Mouse (Mus musculus): Measurements from ENCODE around the gene Tesmin. TPM values are rescaled to one million over a fixed set of nuclear protein-coding genes. Genes with fewer than 3 reads are reported as not detected.

Gene Tesmin
- polyA plus RNA-seq, 1 experiment from 2014 or later = 1.1 TPM

DNA sequence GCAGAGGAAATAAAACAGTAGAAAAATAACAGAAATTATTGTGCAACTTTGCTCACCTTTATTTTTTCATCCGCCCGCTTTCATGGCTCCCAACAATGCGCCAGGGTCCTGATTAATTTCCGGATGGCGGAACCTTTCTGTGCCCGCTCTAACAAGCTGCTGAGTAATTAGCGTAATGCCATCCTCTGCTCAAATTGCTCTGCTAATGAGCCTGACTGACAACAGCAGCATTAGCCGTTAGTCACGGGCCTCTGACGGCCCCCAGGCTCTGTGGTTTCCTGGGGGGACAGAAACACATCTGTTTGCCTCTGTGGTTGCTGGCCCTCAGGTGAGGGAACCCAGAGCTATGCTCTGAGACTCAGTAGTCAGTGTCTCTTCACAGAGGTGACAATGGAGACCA, 52.4 kb downstream of the Tesmin start:
- Histone ChIP-seq H3K4me2 (replicated peaks; ENCODE audit: low read depth) (no peak overlapping the region), H3K36me3 (ENCODE audit: control insufficient read depth, insufficient read depth) (no peaks in the 10 kb centered on the region), H3K4me1 (replicated peaks; ENCODE audit: control insufficient read depth, insufficient read depth, low read length) (no peaks in the 10 kb centered on the region), H3K4me3 (ENCODE audit: low read depth, low read length) (no peak overlapping the region), H3K27me3 (replicated peaks; ENCODE audit: control insufficient read depth, insufficient read depth, low read length) (no peaks in the 10 kb centered on the region), H3K9me3 (ENCODE audit: control insufficient read depth) (no peaks in the 10 kb centered on the region), H3K9ac (ENCODE audit: low read depth, low read length) (no peak overlapping the region), H3K27ac (ENCODE audit: low read depth, low read length) (no peak overlapping the region)
- TF ChIP-seq CTCF (IDR thresholded peaks at IDR 0.05; ENCODE audit: low read depth) = no peak
- ATAC-seq = no peak
- WGBS = 78% methylated on average over 10 of the region's 10 CpGs

DNA sequence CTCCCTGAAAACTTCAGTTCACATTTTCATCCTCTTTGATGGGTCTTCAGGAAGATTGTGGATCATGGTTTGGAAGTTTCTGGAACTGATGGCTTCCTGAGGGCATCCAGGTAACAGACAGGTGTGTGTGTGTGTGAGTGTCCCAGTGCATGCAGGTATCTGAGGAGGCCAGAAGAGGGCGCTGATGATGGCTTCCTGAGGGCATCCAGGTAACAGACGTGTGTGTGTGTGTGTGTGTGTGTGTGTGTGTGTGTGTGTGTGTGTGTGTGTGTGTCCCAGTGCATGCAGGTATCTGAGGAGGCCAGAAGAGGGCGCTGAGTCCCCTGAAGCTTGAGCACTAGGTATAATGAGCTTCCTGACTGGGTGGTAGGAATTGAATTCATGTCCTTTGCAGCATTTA, 58.7 kb downstream of the Tesmin start:
- Histone ChIP-seq H3K4me2 (replicated peaks; ENCODE audit: low read depth) (no peak overlapping the region), H3K27ac (ENCODE audit: low read depth, low read length) (no peak overlapping the region), H3K4me3 (ENCODE audit: low read depth, low read length) (no peak overlapping the region), H3K9ac (ENCODE audit: low read depth, low read length) (no peak overlapping the region), H3K4me1 (replicated peaks; ENCODE audit: control insufficient read depth, insufficient read depth, low read length) (no peaks in the 10 kb centered on the region), H3K27me3 (replicated peaks; ENCODE audit: control insufficient read depth, insufficient read depth, low read length) (no peaks in the 10 kb centered on the region), H3K36me3 (ENCODE audit: control insufficient read depth, insufficient read depth) (no peaks in the 10 kb centered on the region), H3K9me3 (ENCODE audit: control insufficient read depth) (no peaks in the 10 kb centered on the region)
- ATAC-seq = no peak
- 67% methylated on average over 3 of the region's 3 CpGs for WGBS
- peak; percentile 38; the same call in 1 of the 2 replicates for TF ChIP-seq CTCF (IDR thresholded peaks at IDR 0.05; ENCODE audit: low read depth)

DNA sequence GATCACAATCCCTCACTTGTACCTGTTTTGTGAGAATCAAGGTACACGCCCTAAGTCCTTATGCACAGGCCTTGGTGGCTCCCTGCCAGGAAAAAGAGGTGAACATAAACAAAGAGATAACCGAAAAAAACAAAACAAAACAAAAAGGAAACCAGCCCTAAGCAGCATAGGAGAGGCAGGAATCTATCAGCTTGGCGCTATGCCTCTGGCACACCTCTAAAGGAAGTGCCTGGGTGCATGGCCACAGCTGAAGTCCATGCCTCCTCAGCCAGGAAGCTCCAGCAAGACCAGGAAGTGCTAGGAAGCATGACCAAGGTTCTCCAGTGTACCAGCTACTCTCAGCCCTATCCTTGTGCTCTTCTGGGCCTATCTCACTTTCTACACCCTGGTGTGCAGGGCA, 60.6 kb downstream of the Tesmin start:
- Histone ChIP-seq H3K9ac (ENCODE audit: low read depth, low read length) (no peak overlapping the region), H3K9me3 (ENCODE audit: control insufficient read depth) (no peaks in the 10 kb centered on the region), H3K4me3 (ENCODE audit: low read depth, low read length) (no peak overlapping the region), H3K4me2 (replicated peaks; ENCODE audit: low read depth) (no peak overlapping the region), H3K27ac (ENCODE audit: low read depth, low read length) (no peak overlapping the region; the same call in 1 of the 2 replicates), H3K4me1 (replicated peaks; ENCODE audit: control insufficient read depth, insufficient read depth, low read length) (no peaks in the 10 kb centered on the region), H3K27me3 (replicated peaks; ENCODE audit: control insufficient read depth, insufficient read depth, low read length) (no peaks in the 10 kb centered on the region), H3K36me3 (ENCODE audit: control insufficient read depth, insufficient read depth) (peaks cover 9% of the 10 kb centered on the region)
- 60% methylated on average over 3 of the region's 3 CpGs for WGBS
- TF ChIP-seq CTCF (IDR thresholded peaks at IDR 0.05; ENCODE audit: low read depth) = no peak
- peak; percentile 60 for ATAC-seq

GRCm38 (mm10) chr19:3450714-3451113, 62.1 kb downstream of the Tesmin start:
- Histone ChIP-seq H3K9me3 (ENCODE audit: control insufficient read depth) (no peaks in the 10 kb centered on the region), H3K4me3 (ENCODE audit: low read depth, low read length) (no peak overlapping the region)
- WGBS = 90% methylated on average over 3 of the region's 3 CpGs

GRCm38 (mm10) chr19:3451170-3451569, 62.5 kb downstream of the Tesmin start:
- Histone ChIP-seq H3K4me3 (ENCODE audit: low read depth, low read length) (no peak overlapping the region), H3K27ac (ENCODE audit: low read depth, low read length) (no peak overlapping the region), H3K27me3 (replicated peaks; ENCODE audit: control insufficient read depth, insufficient read depth, low read length) (no peaks in the 10 kb centered on the region), H3K9me3 (ENCODE audit: control insufficient read depth) (no peaks in the 10 kb centered on the region), H3K4me2 (replicated peaks; ENCODE audit: low read depth) (no peak overlapping the region), H3K9ac (ENCODE audit: low read depth, low read length) (no peak overlapping the region), H3K4me1 (replicated peaks; ENCODE audit: control insufficient read depth, insufficient read depth, low read length) (no peaks in the 10 kb centered on the region), H3K36me3 (ENCODE audit: control insufficient read depth, insufficient read depth) (peaks cover 22% of the 10 kb centered on the region)
- 22% methylated on average over 6 of the region's 6 CpGs for WGBS
- ATAC-seq = peak; percentile 58
- TF ChIP-seq CTCF (IDR thresholded peaks at IDR 0.05; ENCODE audit: low read depth) = peak; percentile 91

More at GRCm38 (mm10) chr19:3450714-3451113, 62.1 kb downstream of the Tesmin start:
- Histone ChIP-seq H3K27ac (ENCODE audit: low read depth, low read length) (no peak overlapping the region), H3K27me3 (replicated peaks; ENCODE audit: control insufficient read depth, insufficient read depth, low read length) (no peaks in the 10 kb centered on the region), H3K36me3 (ENCODE audit: control insufficient read depth, insufficient read depth) (peaks cover 18% of the 10 kb centered on the region), H3K4me1 (replicated peaks; ENCODE audit: control insufficient read depth, insufficient read depth, low read length) (no peaks in the 10 kb centered on the region), H3K9ac (ENCODE audit: low read depth, low read length) (no peak overlapping the region), H3K4me2 (replicated peaks; ENCODE audit: low read depth) (no peak overlapping the region)
- no peak for ATAC-seq
- TF ChIP-seq CTCF (IDR thresholded peaks at IDR 0.05; ENCODE audit: low read depth) = no peak

DNA sequence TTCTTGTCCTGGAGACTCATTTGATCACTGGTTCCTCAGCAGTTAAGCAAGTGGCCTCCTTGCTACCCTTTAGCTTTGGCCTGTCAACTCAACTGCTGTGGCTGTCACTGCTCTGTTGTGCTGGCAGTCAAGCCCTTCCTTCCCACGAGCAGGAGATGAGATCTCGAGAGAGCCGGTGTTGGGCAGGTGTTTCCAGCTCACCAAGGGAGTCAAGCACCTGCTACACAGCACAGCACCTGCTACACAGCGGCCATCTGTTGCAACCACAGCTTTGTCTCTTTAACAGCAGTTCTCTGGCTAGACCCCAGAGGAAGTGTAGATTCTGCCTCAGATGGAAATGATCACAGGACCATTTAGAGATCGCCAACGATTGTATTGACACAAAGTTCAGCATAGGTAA, 63.0 kb downstream of the Tesmin start:
- Histone ChIP-seq H3K27ac (ENCODE audit: low read depth, low read length) (no peak overlapping the region), H3K4me2 (replicated peaks; ENCODE audit: low read depth) (no peak overlapping the region), H3K4me1 (replicated peaks; ENCODE audit: control insufficient read depth, insufficient read depth, low read length) (no peaks in the 10 kb centered on the region), H3K9ac (ENCODE audit: low read depth, low read length) (no peak overlapping the region), H3K27me3 (replicated peaks; ENCODE audit: control insufficient read depth, insufficient read depth, low read length) (no peaks in the 10 kb centered on the region), H3K36me3 (ENCODE audit: control insufficient read depth, insufficient read depth) (peaks cover 24% of the 10 kb centered on the region), H3K9me3 (ENCODE audit: control insufficient read depth) (no peaks in the 10 kb centered on the region), H3K4me3 (ENCODE audit: low read depth, low read length) (no peak overlapping the region)
- 35% methylated on average over 6 of the region's 6 CpGs for WGBS
- TF ChIP-seq CTCF (IDR thresholded peaks at IDR 0.05; ENCODE audit: low read depth) = no peak
- peak; percentile 49 for ATAC-seq

Other genes with a start within 250 kb of the Tesmin start
- gene Mrpl21, start 106.0 kb upstream of the Tesmin start, polyA plus RNA-seq (2015; fragmentation: Nextera tagmentation; extraction: Ambion mirVana) = 69.1 and 75.1 TPM in 2 replicates
- 3.2 and 3.7 TPM in 2 replicates for gene Ighmbp2, start 105.8 kb upstream of the Tesmin start, polyA plus RNA-seq (2015; fragmentation: Nextera tagmentation; extraction: Ambion mirVana)
- 104 and 105 TPM in 2 replicates for gene Cpt1a, start 66.5 kb upstream of the Tesmin start, polyA plus RNA-seq (2015; fragmentation: Nextera tagmentation; extraction: Ambion mirVana)
- 38.7 and 42.3 TPM in 2 replicates for gene Gal, start 25.7 kb downstream of the Tesmin start, polyA plus RNA-seq (2015; fragmentation: Nextera tagmentation; extraction: Ambion mirVana)
- gene Ppp6r3, start 186.9 kb downstream of the Tesmin start, polyA plus RNA-seq (2015; fragmentation: Nextera tagmentation; extraction: Ambion mirVana) = 25.7 and 28.5 TPM in 2 replicates